Mouse (Mus musculus): ENCODE data around the gene Fbln2. TPM values are rescaled to one million over a fixed set of nuclear protein-coding genes. Genes with fewer than 3 reads are reported as not detected.

Gene Fbln2
- total RNA-seq, 1 experiment from 2014 or later: not detected

DNA sequence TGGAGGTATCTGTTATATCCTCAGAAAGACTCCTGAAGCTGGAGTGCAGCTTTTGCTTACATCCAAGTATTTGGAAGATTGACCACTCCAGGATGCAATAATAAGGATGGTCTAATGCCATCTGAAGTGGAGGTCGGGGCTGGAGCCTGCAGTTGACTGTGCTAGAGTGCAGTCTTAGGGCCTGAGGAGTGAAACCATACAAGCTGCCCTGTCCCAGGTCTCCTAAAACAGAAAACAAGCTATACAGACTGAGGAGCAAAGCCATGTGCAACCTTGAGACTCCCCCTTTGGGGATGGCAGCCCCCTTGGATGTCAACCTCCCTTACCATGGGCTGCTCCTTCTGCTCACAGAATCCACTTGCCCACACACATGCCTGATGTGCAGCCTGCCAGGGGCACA lies 76.7 kb downstream of the Fbln2 start:
- ATAC-seq (ENCODE audit: extremely low read depth, insufficient number of reproducible peaks, low FRiP score, poor library complexity, severe bottlenecking): no peak

DNA sequence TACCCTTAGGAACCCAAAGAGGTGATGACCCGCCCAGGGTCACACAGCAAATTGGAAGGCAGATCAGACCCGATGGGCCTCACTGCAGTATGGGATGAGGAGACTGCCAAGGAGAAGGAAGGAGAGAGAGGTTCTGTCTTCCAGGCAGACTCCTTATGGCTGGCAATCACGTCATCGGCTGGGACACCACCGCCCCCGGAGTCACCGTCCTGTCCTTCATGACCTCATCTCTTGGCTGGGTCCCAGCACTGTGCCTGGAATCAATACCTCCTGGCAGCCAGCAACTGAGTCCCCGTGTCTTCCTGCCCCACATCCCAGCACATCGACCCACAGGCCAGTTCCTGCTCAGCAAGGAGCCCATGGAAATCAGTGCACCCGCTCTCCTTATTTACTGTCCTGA lies 78.7 kb downstream of the Fbln2 start:
- no peak for ATAC-seq (ENCODE audit: extremely low read depth, insufficient number of reproducible peaks, low FRiP score, poor library complexity, severe bottlenecking)

DNA sequence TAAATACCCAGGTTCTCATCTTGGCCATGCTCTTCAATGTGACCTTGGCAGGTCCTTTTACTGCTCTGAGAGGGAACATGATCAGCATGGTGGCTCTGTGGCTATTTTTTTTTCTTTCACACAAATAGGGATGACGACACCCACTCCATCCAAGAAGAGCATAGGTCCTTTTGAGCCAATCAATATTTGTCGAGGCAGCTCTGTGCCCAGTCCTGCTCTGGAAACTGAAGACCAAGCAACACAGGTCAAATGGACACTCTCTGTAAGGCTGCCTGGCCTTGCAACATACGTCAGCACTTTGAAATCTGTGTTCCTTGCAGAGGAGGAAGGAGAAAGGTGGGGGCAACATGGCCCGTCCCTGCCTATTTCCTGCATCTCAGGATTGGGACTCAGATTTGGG lies 83.2 kb downstream of the Fbln2 start:
- ATAC-seq (ENCODE audit: extremely low read depth, insufficient number of reproducible peaks, low FRiP score, poor library complexity, severe bottlenecking): no peak

DNA sequence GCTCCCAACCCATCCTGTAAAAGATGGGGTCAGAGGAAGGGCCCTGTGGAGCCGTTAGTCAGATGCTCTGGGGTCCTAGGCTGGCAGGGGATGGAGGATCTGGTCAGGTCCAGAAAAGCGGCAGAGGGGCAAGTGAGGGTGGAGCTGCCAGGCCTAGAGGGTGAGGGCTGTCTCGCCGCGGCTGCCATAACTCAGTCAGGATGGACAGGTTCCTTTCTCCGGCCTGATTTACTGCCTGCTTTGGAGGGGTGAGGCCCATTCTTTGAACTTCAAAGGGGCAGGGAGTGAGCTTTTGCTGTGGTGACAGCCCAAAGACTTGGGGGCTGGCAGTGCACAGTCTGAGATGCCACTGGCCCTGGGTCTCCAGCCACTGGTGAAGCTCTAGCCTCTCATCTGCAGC lies 86.6 kb downstream of the Fbln2 start:
- ATAC-seq (ENCODE audit: extremely low read depth, insufficient number of reproducible peaks, low FRiP score, poor library complexity, severe bottlenecking): no peak

DNA sequence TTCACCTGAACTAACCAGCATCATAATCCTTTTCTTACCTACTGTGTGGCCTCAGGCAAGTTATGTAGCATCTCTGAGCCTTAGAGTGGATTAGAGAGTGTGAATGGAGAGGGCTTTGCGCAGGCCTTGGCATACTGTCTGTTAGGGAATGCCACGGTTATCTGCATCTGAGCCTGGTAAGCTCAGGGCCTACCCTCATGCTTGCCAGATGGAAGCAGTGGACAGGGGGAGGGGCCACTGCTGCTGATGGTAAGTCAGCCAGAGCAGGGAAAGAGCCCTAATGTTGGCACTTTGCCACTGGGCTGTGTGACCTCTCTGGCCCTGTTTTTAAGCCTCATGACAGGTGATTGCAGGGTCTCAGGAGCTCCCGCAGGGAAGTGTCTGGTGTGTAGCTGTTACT lies 87.8 kb downstream of the Fbln2 start:
- no peak for ATAC-seq (ENCODE audit: extremely low read depth, insufficient number of reproducible peaks, low FRiP score, poor library complexity, severe bottlenecking)

DNA sequence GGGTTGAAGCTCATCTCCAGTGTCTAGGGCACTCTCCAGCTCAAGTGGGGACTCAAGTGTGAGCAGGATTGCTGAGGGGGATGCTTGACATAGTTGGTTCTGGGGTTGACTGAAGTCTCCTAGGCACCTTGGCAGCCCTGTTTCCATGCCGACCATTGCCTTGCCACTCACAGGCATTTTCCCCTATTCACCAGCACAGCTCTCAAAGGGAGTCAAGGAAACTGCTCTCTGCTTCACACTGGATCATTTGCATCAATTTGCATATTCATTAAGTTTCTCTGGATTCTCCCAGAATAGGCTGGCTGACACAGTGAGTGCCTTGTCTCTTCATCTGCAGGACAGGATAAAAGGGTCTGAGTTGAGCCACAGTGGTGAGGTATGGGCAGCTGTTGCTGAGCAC lies 89.6 kb downstream of the Fbln2 start:
- no peak for ATAC-seq (ENCODE audit: extremely low read depth, insufficient number of reproducible peaks, low FRiP score, poor library complexity, severe bottlenecking)

DNA sequence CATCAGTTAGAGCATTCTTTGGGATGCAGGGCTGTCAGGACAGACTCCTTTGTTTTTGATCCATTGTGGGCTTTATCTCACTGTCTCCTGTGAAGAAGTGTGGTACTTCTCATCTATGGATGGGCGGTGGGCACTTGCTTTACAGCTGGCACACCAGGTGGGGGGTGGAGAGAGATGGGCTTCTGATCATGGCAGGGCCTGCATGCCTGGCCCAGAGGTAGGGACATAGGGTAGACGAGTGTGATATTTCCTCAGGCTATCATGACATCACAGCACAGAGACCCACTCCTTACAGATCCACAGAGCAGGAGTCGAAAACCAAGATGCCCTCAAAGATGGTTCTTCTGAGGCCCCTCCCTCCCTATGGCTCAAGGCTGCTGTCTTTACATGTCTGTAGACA lies 90.1 kb downstream of the Fbln2 start:
- no peak for ATAC-seq (ENCODE audit: extremely low read depth, insufficient number of reproducible peaks, low FRiP score, poor library complexity, severe bottlenecking)

DNA sequence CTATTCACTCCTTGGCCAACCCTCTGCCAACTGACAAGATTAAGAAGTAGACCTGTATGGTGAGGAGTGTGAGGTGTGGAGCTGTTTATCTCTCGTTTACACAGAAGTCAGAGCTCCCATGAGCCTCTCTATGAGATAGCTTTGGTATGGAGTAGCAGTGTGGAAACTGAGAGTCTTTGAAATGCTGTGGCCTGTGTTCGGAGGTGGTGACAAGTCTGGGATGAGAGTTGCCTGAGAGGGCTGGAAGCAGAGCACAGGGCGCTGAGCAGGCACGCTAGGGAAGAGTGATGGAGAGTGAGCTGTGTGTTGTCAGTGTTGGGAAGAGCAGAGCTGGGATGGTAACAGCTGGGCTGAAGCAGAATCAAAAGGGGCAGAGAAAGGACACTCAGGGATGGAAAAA lies 91.9 kb downstream of the Fbln2 start:
- no peak for ATAC-seq (ENCODE audit: extremely low read depth, insufficient number of reproducible peaks, low FRiP score, poor library complexity, severe bottlenecking)

DNA sequence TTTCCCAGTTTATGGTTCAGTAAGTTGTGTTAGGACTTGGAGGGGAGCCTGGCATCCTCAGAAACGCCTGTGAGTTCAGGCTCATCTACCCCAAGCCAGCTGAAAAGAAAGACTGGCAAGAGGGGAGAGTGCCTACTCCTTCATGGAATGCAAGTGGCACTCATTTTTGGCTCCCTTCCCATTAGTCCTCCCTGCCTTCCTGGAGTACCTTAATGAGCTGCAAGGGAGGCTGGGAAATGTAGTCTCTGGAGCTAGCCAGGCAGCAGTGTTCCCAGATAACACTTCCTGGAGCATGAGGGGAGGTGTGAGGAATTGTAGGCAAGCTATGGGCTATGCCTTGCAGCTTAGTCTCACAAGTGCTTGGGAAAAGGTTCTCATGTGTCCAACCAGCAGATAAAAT lies 95.7 kb downstream of the Fbln2 start:
- no peak for ATAC-seq (ENCODE audit: extremely low read depth, insufficient number of reproducible peaks, low FRiP score, poor library complexity, severe bottlenecking)

DNA sequence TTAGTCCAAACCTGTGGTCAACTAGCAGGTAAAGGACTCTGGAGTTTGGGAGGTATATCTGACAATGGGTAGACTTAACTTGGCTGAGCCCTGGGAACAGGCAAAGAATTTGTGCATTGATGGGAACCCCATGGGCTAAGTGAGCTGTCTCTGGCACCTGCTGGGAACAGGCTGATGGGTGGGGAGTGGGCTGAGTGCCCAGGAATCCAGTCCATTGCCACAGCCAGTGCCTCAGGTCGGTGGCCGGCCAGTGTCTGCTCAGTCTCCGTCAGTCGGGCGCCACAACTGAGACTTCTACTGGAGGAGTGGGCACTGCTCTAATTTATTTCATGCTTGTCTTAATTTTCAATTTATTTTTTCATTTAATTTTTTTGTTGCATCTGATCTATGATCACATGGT lies 98.9 kb downstream of the Fbln2 start:
- ATAC-seq (ENCODE audit: extremely low read depth, insufficient number of reproducible peaks, low FRiP score, poor library complexity, severe bottlenecking): no peak

DNA sequence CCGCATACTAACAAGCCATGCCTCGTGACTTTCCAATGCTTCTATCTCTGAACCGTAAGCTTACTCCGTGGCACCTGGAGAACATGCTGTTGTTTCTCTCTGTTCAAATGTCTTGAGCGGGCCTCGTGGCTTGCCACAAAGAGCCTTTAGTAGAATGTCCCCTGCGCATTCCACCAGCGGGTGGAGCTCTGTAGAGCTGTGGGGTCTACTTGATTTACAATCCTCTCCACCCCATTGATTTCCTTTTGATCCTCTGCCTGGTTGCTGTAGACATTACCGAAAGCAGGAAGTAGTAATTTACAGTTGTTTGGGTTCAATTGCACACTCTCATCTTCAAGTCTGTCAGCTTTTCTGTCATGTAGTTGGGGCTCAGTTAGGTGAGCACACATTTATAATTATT lies 100.2 kb downstream of the Fbln2 start:
- ATAC-seq (ENCODE audit: extremely low read depth, insufficient number of reproducible peaks, low FRiP score, poor library complexity, severe bottlenecking): no peak

Other genes with a start within 250 kb of the Fbln2 start
- 167 and 184 TPM in 2 replicates for gene Iqsec1, start 223.8 kb upstream of the Fbln2 start, total RNA-seq (2017)
- gene Nup210, start 95.6 kb upstream of the Fbln2 start, total RNA-seq (2017): 102 and 107 TPM in 2 replicates
- 1.7 and 3.3 TPM in 2 replicates for gene Hdac11, start 55.8 kb upstream of the Fbln2 start, total RNA-seq (2017)
- not detected in 2 replicates for gene Wnt7a, start 198.9 kb downstream of the Fbln2 start, total RNA-seq (2017)